Mouse (Mus musculus) frontal cortex, adult 2 months (tissue): ENCODE data around the gene Zfp277. TPM values are rescaled to one million over a fixed set of nuclear protein-coding genes. Genes with fewer than 3 reads are reported as not detected.
A peak's percentile ranks its signal among the peaks of the same experiment; 100 is the strongest.

Source experiments
- DNase-seq, 2 experiments: peaks; one replicate each; pipeline ENCODE4 v3.0.0; 2022; ENCODE audit warnings: low spot score in 1 of 2; ENCODE audit errors: extremely low spot score in 1 of 2
- polyA plus RNA-seq: library from polyadenylated mRNA; depleted of rRNA; stranded (reverse); fragments of >200 nt; gene quantifications from 2 replicates; pipeline ENCODE4 v1.2.3, GENCODE M21; 2012

The Zfp277 gene
- polyA plus RNA-seq, 1 experiment, result 17.3 TPM

GRCm38 (mm10) chr12:40381173-40381801 lies 64.4 kb downstream of the Zfp277 start:
- no peak for DNase-seq

DNA sequence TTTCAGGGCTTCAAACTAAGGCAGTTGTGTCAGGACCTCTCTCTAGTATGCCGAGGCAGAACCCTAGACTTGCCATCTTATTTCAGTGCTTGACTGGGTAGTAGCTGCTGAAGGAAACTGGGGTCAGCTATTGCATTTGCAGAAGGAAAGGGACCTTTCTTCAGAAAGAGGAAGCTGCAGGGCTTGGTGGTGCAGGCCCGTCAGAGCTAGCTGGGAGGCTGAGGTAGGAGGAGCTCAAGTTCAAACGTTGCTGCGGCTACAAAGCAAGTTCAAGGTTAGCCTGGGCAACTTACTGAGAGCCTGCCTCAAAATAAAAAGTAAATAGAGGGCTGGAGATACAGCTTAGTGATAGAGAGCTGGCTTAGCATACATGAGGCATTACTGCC lies 66.2 kb downstream of the Zfp277 start:
- DNase-seq, result no peak

DNA sequence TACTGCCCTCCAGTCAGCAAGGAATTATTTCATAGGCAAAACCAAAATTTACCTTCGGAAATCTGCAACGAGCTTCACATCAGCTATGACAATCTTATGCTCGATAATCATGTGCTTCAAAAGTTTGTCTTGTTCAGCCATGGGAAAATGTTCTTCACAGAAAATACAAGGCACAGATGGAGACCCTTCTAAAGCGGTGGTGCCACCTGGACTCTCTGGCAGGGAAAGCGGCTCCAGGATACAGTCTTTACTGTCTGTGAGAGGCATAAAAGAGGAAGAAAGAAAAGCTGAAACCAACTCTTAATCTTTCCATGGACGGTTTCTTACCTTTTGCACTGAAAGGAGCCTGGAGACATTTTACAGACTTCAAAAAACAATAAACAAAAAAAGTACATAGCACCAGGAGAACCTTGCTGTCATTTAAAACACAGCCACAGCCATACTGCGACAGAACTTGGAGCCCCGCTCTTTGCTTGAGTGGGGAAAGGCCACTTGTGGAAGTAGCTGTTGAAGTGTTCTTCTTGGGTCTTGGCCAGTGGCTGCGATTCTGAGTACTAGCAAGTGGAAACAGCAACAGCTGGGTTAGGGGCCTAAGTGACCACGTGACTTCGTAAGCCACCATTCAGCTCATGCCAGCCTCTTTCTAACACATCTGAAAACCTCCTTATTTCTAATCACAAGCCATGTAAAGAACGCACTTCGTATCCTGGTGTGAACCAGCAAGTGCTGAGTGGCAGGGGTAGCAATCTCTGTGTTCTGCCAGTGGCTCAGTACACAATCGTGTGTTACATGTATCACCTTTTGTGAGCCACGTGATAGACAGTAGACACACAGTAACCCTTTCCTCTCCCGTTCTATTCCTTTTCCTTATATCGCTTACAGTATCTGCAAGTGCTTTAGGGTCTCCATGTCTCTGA lies 66.8 kb downstream of the Zfp277 start:
- no peak for DNase-seq

DNA sequence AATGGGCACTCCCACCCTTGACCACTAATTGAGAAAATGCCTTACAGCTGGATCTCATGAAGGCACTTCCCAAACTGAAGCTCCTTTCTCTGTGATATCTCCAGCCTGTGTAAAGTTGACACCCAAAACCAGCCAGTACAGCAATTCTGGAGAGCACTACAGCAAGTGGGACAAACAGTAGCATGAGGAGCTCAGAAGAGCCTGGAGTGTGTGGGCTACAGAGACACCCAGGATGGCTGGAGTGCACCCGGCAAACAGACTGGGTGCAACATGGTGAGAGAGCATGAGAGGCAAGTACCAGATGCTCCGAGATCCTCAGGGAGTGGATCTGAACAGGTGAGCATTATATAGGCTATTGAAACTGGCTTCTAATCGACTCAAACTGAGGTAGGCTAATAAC lies 93.8 kb downstream of the Zfp277 start:
- DNase-seq, result no peak

DNA sequence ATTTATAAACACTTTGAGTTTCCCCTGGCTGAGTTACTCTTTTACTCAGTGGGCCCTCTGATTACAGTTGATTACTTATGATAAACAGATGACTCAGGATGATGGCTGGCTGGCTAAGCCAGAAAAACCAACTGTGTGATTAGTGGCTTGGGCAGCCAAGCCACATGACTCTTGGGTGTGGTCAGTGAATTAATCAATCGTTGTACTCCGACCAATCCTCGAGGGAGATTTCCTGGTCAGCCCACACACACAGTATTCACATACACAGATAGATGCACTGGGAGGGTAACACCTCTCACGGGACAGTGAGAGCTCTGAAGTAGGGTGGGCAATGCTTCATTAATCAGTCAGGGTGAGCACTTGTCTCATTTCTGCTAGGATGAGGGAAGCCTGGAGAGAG lies 97.5 kb downstream of the Zfp277 start:
- no peak for DNase-seq

DNA sequence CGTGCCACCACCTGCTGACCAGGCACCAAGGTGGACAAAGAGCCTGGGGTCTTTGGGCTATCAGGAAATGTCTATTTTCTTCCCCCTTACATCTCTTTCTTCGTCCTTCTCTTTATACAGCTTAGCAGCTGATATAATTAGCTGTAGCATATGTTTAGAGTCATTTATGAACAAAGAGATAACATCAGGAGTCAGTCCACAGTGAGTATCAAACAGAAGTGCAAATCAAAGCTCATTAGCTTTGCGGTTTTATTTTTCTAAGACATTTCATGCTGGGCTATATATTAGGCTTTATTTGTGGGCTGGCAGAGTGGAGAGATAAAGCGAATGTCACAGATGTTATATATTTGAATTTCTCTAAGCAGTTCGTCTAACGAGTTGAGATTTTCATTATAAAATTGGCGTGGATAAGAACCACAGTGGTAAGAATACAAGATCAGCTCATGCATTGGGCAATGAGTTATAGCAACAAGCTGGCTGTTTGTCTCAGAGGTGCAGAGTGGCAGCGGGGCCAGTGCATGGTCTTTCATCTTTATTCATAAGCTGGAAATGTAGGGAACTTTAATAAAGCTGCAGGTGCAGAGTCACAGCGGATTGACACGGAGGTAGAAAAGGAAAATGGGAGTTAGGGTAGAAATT lies 98.5 kb downstream of the Zfp277 start:
- no peak for DNase-seq

- no peak for DNase-seq
These were observed 104.3 kb downstream of the Zfp277 start for GRCm38 (mm10) chr12:40341443-40341842.

- no peak for DNase-seq
These were observed 110.4 kb downstream of the Zfp277 start for GRCm38 (mm10) chr12:40335303-40335702.

- DNase-seq, result no peak
These were observed 114.2 kb downstream of the Zfp277 start for GRCm38 (mm10) chr12:40331467-40331866.

DNA sequence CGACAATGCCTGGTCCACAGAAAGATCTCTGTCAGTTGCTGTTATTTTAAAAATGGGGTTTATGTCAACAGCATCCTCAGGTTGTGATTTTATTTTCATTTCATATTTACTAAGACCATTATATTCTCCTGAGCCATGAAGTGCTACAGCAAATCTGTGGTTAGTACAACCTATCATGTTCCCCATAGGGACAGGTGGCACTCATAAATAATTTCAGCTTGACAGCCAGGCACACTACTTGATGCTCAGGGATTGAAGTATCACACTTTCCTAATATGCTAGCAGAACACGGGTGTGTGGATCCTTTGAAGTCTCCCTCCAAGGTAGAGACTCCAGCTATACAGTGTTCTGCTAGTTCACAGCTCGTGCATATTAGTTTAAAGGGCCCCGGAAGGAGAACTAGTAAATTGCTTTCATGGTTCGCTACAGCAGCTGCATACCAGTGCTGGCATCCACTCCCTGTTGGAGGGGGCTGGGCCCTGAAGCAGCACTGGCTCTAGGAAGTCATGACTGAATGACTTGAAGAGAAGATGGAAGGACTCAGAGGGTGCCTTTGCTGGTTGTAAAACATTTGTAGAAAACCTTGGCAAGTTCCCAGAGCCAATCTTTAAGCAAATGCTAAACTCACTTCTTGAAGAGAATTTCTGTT lies 118.6 kb downstream of the Zfp277 start:
- no peak for DNase-seq

DNA sequence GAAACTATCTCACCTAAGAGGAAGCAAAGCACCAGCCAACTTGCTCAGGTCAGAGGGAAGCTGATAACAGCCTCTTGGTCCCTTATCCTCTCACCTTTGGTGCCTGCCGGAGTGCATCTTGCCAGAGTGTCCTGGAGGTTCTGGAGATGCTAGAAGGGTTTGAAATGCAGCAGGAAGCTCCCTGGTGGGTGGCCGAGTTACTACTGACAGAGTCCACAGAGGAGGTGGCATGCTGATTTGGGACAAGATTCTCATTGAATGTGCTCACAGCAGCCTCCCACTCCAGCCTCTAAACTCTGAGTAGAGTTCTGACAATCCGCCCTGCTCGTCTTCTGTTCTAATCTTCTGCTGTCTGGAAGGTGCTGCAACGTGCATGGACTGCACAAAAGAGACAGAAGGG lies 120.1 kb downstream of the Zfp277 start:
- DNase-seq, result peak; percentile 13 to 18

DNA sequence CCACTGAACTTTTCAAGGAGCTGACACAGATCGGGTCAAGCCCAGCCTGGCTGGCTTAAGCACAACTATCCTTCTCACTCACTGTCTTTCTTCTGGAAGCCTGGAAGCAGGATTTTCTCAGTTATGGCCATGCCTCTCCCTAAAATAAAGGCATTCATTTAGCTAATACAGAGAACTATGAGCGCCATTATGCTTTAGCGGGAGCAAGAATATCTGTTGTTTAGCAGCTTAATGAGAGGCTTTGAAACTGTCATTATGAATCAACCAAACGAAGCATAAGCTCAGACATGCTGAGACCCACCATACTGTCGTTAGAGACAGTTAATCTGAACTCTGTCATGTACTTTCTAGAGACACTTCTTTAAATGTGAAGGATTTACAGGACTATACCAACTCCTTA lies 120.9 kb downstream of the Zfp277 start:
- DNase-seq, result no peak

DNA sequence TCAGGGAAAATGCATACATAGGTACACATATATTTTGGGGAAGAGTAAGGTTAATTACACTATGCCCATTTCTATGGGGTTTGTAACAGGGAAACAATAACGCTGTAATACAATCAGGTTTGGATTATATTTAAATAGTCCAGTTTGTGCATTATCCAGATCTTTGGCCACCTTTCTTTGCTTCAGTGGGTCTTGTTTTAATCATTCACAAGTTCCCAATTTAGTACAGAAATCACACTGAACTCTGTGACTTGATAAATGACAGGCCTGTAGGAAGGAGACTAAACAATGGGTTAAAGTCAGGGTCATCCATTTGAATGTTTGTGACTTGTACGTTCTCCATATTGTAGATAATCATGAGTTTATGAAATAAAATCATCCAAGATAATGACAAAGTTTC lies 130.6 kb downstream of the Zfp277 start:
- DNase-seq, result no peak

GRCm38 (mm10) chr12:40303960-40304359 lies 141.7 kb downstream of the Zfp277 start:
- DNase-seq, result peak in 1 of 2 experiments; percentile 21

GRCm38 (mm10) chr12:40298636-40299035 lies 147.1 kb downstream of the Zfp277 start:
- no peak for DNase-seq

DNA sequence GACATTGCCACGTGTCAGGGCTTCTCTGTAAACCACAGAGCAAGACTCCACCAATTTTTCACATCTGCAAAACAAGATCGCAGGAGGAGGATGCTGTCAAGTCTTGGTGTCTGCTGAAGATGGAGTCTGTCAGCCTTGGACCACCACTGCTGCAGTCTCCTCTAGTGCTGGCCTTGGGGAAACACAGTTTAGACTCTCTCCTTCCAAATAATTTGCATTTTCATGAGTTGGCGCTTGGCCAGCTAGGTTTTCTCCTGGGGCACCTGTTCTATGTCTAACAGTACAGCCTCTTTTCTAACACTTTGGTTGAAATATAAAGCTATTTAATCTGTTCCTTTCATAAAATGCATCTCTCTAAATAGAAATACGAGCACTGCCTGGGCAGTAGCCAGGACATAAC lies 159.2 kb downstream of the Zfp277 start:
- DNase-seq, result no peak

GRCm38 (mm10) chr12:40280596-40281325 lies 164.9 kb downstream of the Zfp277 start:
- DNase-seq, result no peak

GRCm38 (mm10) chr12:40277581-40277980 lies 168.1 kb downstream of the Zfp277 start:
- no peak for DNase-seq

DNA sequence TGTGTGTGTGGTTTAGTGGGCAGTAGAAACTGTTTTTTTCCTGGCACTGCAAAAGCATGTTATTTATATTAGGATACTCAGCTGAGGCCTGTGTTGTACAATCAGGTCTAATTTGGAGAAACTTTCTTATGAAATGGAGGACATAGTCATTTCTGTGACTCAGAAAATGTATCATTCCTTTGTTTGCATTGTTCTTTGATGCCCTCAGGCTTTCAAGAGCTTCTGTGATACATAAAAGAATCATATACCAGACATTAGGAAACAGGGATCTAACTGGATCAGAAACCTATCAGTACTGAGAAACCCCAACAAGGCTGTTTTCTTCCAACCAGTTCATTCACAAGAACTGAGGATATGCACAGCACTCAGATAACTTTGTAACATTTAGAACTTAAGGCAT lies 170.8 kb downstream of the Zfp277 start:
- no peak for DNase-seq

- DNase-seq, result no peak
These were observed 172.4 kb downstream of the Zfp277 start for GRCm38 (mm10) chr12:40273339-40273738.
